Mouse (Mus musculus): ENCODE measurements at regions not wholly inside any gene's neighbourhood (a gene's known extent, or its start where the extent isn't known, plus 50 kb on each side); places are given as distances from the start of the nearest gene placed in this dataset.

DNA sequence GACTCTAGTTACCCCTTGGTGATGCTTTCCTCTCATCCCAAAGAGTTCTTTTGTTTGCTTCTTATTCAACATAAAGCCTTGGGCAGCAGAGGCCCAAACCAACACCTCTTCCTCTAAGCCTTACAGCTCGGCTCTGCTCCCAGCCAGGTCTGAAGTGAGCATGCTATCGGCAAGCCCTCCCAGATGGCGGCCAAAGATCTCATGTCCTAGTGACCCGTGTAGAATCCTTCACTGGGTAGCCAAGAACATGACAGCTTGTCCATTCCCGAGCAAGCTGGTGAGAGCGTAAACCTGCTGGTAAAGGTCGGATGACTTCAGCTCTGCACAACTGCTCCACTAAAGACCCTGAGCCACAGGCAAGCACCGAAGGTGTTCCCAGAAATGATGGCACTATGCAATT lies 568.4 kb downstream of the Tmem132b start:
- Histone ChIP-seq H3K9ac (ENCODE audit: low read depth, low read length) (no peak overlapping the region), H3K79me2 (replicated peaks; ENCODE audit: control insufficient read depth, insufficient read depth, low read length) (no peaks in the 10 kb centered on the region), H3K36me3 (ENCODE audit: control insufficient read depth, insufficient read depth, low read length) (no peaks in the 10 kb centered on the region), H3K4me1 (ENCODE audit: control insufficient read depth, insufficient read depth, low read length) (no peaks in the 10 kb centered on the region), H3K27ac (no peak overlapping the region), H3K27me3 (ENCODE audit: control insufficient read depth, insufficient read depth, low read length) (no peaks in the 10 kb centered on the region), H3K4me3 (no peak overlapping the region)
- DNase-seq: no peak
- WGBS: 84% methylated on average over 8 of the region's 8 CpGs
- TF ChIP-seq CTCF (IDR thresholded peaks at IDR 0.05) (no peak), EP300 (IDR thresholded peaks at IDR 0.05; ENCODE audit: insufficient read depth, low read depth, low read length) (no peak), POLR2A (IDR thresholded peaks at IDR 0.05; ENCODE audit: insufficient read depth, low read depth, low read length) (no peak)
- intact Hi-C loops (cut with DNase I): no loop called here

DNA sequence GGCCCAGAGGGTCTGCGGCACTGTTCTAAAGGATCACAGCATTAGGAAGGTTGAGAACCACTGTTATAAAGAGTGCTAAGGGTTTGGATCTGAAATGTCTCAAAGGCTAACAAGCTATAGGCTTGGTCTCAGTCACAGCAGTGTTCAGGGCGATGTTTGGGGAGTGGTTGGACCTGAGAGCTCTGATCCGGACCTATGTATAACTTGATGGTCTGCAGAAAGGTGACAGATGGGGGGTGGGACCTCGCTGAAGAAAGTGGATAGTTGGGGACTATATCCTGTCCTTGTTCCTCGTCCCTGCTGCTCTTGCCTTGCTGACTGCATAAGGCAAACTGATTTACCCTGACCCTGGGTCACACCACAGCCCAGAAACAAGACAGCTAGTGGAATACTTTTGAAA lies 572.9 kb downstream of the Tmem132b start:
- WGBS: 66% methylated on average over 5 of the region's 5 CpGs
- no peak for TF ChIP-seq CTCF (IDR thresholded peaks at IDR 0.05)
- TF ChIP-seq EP300 (IDR thresholded peaks at IDR 0.05; ENCODE audit: insufficient read depth, low read depth, low read length): no peak
- TF ChIP-seq POLR2A (IDR thresholded peaks at IDR 0.05; ENCODE audit: insufficient read depth, low read depth, low read length): no peak
- no peaks in the 10 kb centered on the region for H3K4me1 ChIP-seq (ENCODE audit: control insufficient read depth, insufficient read depth, low read length)
- no peaks in the 10 kb centered on the region for H3K79me2 ChIP-seq (replicated peaks; ENCODE audit: control insufficient read depth, insufficient read depth, low read length)
- intact Hi-C loops (cut with DNase I): no loop called here
- H3K27ac ChIP-seq: no peak overlapping the region
- H3K9ac ChIP-seq (ENCODE audit: low read depth, low read length): no peak overlapping the region
- H3K4me3 ChIP-seq: no peak overlapping the region
- H3K27me3 ChIP-seq (ENCODE audit: control insufficient read depth, insufficient read depth, low read length): no peaks in the 10 kb centered on the region
- H3K36me3 ChIP-seq (ENCODE audit: control insufficient read depth, insufficient read depth, low read length): no peaks in the 10 kb centered on the region
- DNase-seq: no peak

DNA sequence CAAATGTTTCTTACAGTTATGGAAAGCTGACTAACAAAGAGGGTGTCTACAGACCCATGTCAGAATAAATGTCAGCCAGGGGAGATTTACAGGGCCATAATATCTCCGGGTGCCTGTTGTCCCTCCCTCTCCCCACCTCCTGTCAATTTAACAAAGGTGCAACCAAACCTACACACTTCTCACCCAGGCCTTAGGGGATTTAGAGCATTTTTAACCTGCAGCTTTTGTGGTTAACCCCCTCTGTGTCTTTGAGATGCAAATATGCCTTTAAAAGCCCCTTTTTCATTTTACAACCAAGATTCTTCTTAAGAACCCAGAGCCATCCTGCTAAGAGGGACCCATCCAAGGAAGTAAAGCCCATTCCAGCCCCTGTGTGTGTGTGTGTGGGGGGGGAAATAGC lies 573.3 kb downstream of the Tmem132b start:
- Histone ChIP-seq H3K4me3 (no peak overlapping the region), H3K36me3 (ENCODE audit: control insufficient read depth, insufficient read depth, low read length) (no peaks in the 10 kb centered on the region), H3K79me2 (replicated peaks; ENCODE audit: control insufficient read depth, insufficient read depth, low read length) (no peaks in the 10 kb centered on the region), H3K9ac (ENCODE audit: low read depth, low read length) (no peak overlapping the region), H3K4me1 (ENCODE audit: control insufficient read depth, insufficient read depth, low read length) (no peaks in the 10 kb centered on the region), H3K27ac (no peak overlapping the region), H3K27me3 (ENCODE audit: control insufficient read depth, insufficient read depth, low read length) (no peaks in the 10 kb centered on the region)
- WGBS: 72% methylated on average over 1 of the region's 1 CpGs
- TF ChIP-seq CTCF (IDR thresholded peaks at IDR 0.05) (no peak), POLR2A (IDR thresholded peaks at IDR 0.05; ENCODE audit: insufficient read depth, low read depth, low read length) (no peak), EP300 (IDR thresholded peaks at IDR 0.05; ENCODE audit: insufficient read depth, low read depth, low read length) (no peak)
- intact Hi-C loops (cut with DNase I): no loop called here
- DNase-seq: no peak

DNA sequence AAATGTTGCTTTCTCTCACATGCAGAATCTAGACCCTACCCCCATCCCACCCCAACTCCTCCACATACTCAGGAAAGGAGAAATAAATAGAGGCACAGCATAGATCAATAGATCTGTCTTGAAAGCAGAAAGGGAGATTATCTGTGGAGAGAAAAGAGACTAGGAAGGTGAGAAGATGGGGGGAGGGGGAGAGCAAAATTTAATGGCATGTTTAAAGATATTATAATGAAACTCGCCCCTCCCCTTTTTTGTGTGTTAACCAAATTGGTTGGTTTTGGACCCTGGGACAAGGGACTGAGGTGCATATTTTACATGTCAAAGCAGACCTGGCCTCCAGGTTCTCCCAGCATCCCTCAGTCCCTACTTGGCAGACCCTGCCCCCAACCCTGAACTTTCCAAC lies 573.9 kb downstream of the Tmem132b start:
- 92% methylated on average over 1 of the region's 1 CpGs for WGBS
- H3K4me3 ChIP-seq: no peak overlapping the region
- no peak for DNase-seq
- H3K27ac ChIP-seq: no peak overlapping the region
- no peak overlapping the region for H3K9ac ChIP-seq (ENCODE audit: low read depth, low read length)
- H3K4me1 ChIP-seq (ENCODE audit: control insufficient read depth, insufficient read depth, low read length): no peaks in the 10 kb centered on the region
- H3K79me2 ChIP-seq (replicated peaks; ENCODE audit: control insufficient read depth, insufficient read depth, low read length): no peaks in the 10 kb centered on the region
- no peaks in the 10 kb centered on the region for H3K36me3 ChIP-seq (ENCODE audit: control insufficient read depth, insufficient read depth, low read length)
- TF ChIP-seq POLR2A (IDR thresholded peaks at IDR 0.05; ENCODE audit: insufficient read depth, low read depth, low read length) (no peak), EP300 (IDR thresholded peaks at IDR 0.05; ENCODE audit: insufficient read depth, low read depth, low read length) (no peak), CTCF (IDR thresholded peaks at IDR 0.05) (no peak)
- no peaks in the 10 kb centered on the region for H3K27me3 ChIP-seq (ENCODE audit: control insufficient read depth, insufficient read depth, low read length)
- intact Hi-C loops (cut with DNase I): no loop called here

DNA sequence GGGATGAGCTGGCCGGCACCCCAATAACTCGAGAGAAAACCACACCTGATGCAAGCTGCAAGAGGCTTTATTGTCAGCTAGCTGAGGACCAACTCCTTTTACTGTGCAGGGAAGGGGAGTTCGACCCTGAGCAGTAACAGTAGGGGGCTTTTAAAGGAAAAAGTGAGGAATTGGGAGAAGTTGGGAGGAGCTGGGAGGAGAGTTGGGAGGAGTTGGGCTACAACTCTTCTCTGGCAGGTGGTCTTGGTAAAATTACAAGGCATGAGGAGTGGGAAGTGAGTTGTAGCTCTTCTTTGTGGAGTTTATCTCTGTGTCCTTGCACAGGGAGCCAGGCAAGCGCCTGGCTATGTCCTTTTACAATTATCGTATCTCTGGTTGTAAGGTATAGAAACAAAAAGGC lies 575.4 kb downstream of the Tmem132b start:
- Histone ChIP-seq H3K79me2 (replicated peaks; ENCODE audit: control insufficient read depth, insufficient read depth, low read length) (no peaks in the 10 kb centered on the region), H3K4me1 (ENCODE audit: control insufficient read depth, insufficient read depth, low read length) (no peaks in the 10 kb centered on the region), H3K36me3 (ENCODE audit: control insufficient read depth, insufficient read depth, low read length) (no peaks in the 10 kb centered on the region), H3K27ac (no peak overlapping the region), H3K27me3 (ENCODE audit: control insufficient read depth, insufficient read depth, low read length) (no peaks in the 10 kb centered on the region), H3K9ac (ENCODE audit: low read depth, low read length) (no peak overlapping the region), H3K4me3 (no peak overlapping the region)
- WGBS: 66% methylated on average over 5 of the region's 5 CpGs
- intact Hi-C loops (cut with DNase I): no loop called here
- TF ChIP-seq CTCF (IDR thresholded peaks at IDR 0.05): no peak
- TF ChIP-seq POLR2A (IDR thresholded peaks at IDR 0.05; ENCODE audit: insufficient read depth, low read depth, low read length): no peak
- TF ChIP-seq EP300 (IDR thresholded peaks at IDR 0.05; ENCODE audit: insufficient read depth, low read depth, low read length): no peak
- no peak for DNase-seq

DNA sequence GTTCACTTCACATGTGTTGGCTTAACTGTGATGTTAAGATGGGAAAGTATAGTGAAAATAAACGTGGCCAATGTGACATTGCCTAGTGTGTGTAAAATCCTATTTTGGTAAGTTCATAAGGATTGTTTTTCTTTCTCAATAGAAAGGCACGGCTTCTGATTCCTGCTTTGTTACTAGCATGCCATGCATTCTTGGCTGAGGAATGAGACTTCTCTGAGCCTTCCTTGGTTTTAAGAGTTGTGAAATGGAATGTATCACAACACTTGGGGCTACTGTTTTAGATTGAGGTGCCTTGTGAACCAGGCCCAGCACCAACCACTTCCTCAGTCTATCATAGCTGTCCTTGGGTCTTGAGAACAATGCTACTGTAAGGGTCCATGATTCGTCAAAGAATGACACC lies 577.3 kb downstream of the Tmem132b start:
- 44% methylated on average over 3 of the region's 3 CpGs for WGBS
- Histone ChIP-seq H3K36me3 (ENCODE audit: control insufficient read depth, insufficient read depth, low read length) (no peaks in the 10 kb centered on the region), H3K27me3 (ENCODE audit: control insufficient read depth, insufficient read depth, low read length) (no peaks in the 10 kb centered on the region), H3K4me3 (no peak overlapping the region), H3K27ac (no peak overlapping the region), H3K9ac (ENCODE audit: low read depth, low read length) (no peak overlapping the region), H3K79me2 (replicated peaks; ENCODE audit: control insufficient read depth, insufficient read depth, low read length) (no peaks in the 10 kb centered on the region), H3K4me1 (ENCODE audit: control insufficient read depth, insufficient read depth, low read length) (no peaks in the 10 kb centered on the region)
- DNase-seq: no peak
- intact Hi-C loops (cut with DNase I): no loop called here
- TF ChIP-seq CTCF (IDR thresholded peaks at IDR 0.05): no peak
- no peak for TF ChIP-seq EP300 (IDR thresholded peaks at IDR 0.05; ENCODE audit: insufficient read depth, low read depth, low read length)
- TF ChIP-seq POLR2A (IDR thresholded peaks at IDR 0.05; ENCODE audit: insufficient read depth, low read depth, low read length): no peak

All from heart, adult 2 months (tissue).